Mouse (Mus musculus) midbrain, embryonic 10.5 days (tissue): ENCODE data around the gene Itgav. TPM values are rescaled to one million over a fixed set of nuclear protein-coding genes. Genes with fewer than 3 reads are reported as not detected.

Experiments
- DNase-seq: peaks from one replicate; pipeline ENCODE4 v3.0.0-alpha.2; 2017; ENCODE audit warnings: low spot score
- H3K27ac ChIP-seq: fragments of 300-500 bp; sonication (generic); replicated peaks from 2 replicates; pipeline ENCODE4 v1.5.1; 2016; ENCODE audit warnings: mild to moderate bottlenecking
- H3K27me3 ChIP-seq: fragments of 300-500 bp; sonication (generic); 2 replicates; pipeline ENCODE4 v1.6.1; 2016; ENCODE audit warnings: low read depth, mild to moderate bottlenecking; ENCODE audit not compliant: poor library complexity, severe bottlenecking
- H3K36me3 ChIP-seq: fragments of 300-500 bp; sonication (generic); 2 replicates; pipeline ENCODE4 v1.6.1; 2016; ENCODE audit warnings: mild to moderate bottlenecking, moderate library complexity
- H3K4me1 ChIP-seq: fragments of 300-500 bp; sonication (generic); 2 replicates; pipeline ENCODE4 v1.6.1; 2016
- H3K4me3 ChIP-seq: fragments of 300-500 bp; sonication (generic); 2 replicates; pipeline ENCODE4 v1.5.1; 2016; ENCODE audit warnings: mild to moderate bottlenecking, moderate library complexity
- H3K9me3 ChIP-seq: fragments of 300-500 bp; sonication (generic); replicated peaks from 2 replicates; pipeline ENCODE4 v1.6.1; 2016; ENCODE audit warnings: mild to moderate bottlenecking
- WGBS: fragments of 180-500 bp; shearing (Covaris S2); methylation state at CpG from one replicate; pipeline ENCODE4 v1.1.7; 2016; 5-methylcytosine and 5-hydroxymethylcytosine counted together
- polyA plus RNA-seq: library from polyadenylated mRNA; unstranded; fragments of >200 nt; fragmentation: Nextera tagmentation; extraction: Ambion mirVana; gene quantifications from 2 replicates; pipeline ENCODE4 v1.2.1, GENCODE M21; 2016

Gene Itgav
- polyA plus RNA-seq, 1 experiment from 2014 or later = 29.2 TPM

DNA sequence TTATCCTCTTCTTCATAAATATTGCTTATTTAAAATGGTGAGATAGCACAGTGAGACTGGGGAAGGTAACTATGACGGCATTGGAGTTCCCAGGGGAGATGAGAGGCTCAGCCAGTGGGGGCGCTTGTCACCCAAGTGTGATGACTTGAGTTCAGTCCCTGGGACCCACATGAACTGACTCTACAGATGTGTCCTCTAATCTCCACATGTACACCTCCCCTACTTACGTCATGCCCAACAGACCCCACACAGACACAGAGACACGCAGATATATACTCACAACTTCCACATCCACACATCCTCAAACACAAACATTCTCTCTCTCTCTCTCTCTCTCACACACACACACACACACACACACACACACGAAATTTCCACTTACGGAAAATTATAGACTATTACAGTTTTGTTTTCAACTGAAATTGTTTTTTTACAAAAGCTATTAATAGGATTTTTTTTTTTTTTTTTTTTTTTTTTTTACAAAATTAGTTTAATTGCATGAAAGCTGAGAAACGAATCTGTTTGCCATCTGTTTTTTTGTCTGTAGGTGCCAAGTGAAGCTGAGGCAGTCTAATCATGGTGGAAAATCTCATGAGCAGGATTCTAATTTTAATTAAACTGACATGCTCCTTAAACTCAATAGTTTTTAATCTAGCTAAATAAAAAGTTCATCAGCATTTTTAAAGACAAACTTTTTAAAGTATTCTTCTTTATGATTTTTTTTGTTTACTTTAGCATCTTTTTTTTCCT is 38.1 kb downstream of the Itgav start:
- DNase-seq = no peak
- Histone ChIP-seq H3K4me3 (no peak overlapping the region), H3K9me3 (no peaks in the 10 kb centered on the region), H3K27ac (no peak overlapping the region), H3K27me3 (no peaks in the 10 kb centered on the region), H3K4me1 (peaks cover 13% of the 10 kb centered on the region), H3K36me3 (peaks cover 18% of the 10 kb centered on the region)
- WGBS = 85% methylated on average over 7 of the region's 7 CpGs

GRCm38 (mm10) chr2:83766058-83766457 is 41.9 kb downstream of the Itgav start:
- Histone ChIP-seq H3K27me3 (no peaks in the 10 kb centered on the region), H3K9me3 (no peaks in the 10 kb centered on the region), H3K4me3 (no peak overlapping the region), H3K27ac (no peak overlapping the region), H3K4me1 (no peaks in the 10 kb centered on the region), H3K36me3 (peaks cover 25% of the 10 kb centered on the region)
- 92% methylated on average over 6 of the region's 6 CpGs for WGBS
- no peak for DNase-seq

- Histone ChIP-seq H3K36me3 (peaks cover 25% of the 10 kb centered on the region), H3K9me3 (no peaks in the 10 kb centered on the region), H3K27ac (no peak overlapping the region), H3K4me1 (no peaks in the 10 kb centered on the region), H3K27me3 (no peaks in the 10 kb centered on the region), H3K4me3 (no peak overlapping the region)
- WGBS = 70% methylated on average over 1 of the region's 1 CpGs
- DNase-seq = no peak
These were observed 42.7 kb downstream of the Itgav start for GRCm38 (mm10) chr2:83766878-83767277.

DNA sequence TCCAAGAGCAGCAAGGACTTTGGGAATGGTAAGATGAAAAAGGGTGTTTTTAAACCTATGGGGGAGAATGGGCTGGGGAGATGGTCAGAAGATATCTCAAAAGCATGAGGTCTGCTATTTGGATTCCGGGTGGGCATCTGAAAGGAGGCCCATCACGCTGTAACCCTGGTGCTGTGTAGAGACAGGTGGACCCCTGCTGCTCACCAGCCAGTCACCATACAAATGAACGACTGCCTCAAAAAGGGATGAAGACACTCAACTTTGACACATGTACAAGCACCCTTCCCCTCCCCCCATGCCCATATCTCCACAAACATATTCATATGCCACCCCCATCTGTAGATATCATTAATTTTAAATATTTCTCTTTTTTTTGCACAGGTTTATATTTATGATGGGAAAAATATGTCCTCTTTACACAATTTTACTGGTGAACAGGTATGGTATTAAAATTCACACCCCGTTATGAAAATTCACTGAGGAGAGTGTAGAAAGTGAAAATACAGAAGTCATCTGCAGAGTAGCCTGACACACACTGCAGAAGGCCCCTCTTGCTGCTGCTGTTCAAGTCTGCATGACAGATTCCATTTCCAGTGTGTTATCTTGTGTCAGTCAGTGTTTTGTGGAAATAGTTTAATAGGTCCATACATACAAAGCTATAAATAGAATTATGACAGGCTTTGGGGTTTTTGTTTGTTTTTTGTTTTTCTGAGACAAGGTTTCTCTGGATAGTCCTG is 44.3 kb downstream of the Itgav start:
- Histone ChIP-seq H3K4me3 (no peak overlapping the region), H3K27ac (no peak overlapping the region), H3K36me3 (peaks cover 36% of the 10 kb centered on the region), H3K27me3 (no peaks in the 10 kb centered on the region), H3K4me1 (no peaks in the 10 kb centered on the region), H3K9me3 (no peaks in the 10 kb centered on the region)
- 94% methylated on average over 4 of the region's 4 CpGs for whole genome bisulfite sequencing
- DNase-seq = no peak

DNA sequence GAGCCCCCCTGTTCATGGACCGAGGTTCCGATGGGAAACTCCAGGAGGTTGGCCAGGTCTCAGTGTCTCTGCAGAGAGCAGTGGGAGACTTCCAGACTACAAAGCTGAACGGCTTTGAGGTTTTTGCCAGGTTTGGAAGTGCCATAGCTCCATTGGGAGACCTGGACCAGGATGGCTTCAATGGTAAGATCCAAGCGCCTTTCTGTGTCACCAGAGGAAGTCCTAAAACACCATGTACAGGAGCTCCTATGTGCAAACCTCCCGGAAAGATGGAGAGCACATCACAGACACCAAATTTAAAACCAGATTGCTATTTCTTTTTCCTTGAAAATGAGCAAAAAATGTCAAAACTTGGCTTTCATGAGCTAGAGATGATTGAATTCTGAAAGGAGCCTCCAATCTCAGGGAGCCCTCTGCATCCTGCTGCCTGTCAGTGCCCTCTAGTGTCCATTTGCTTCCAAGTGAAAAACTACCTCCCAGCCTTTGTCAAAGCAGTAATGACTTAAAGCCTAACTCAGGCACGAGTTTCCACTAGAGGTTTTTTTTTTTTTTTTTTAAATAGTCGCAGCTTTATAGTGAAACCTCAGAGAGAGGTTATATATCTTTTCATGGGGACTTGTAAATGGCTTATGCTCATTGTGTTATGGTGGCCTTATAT is 47.1 kb downstream of the Itgav start:
- no peak overlapping the region for H3K27ac ChIP-seq
- no peaks in the 10 kb centered on the region for H3K27me3 ChIP-seq
- WGBS = 64% methylated on average over 7 of the region's 7 CpGs
- DNase-seq = no peak
- H3K9me3 ChIP-seq = no peaks in the 10 kb centered on the region
- no peak overlapping the region for H3K4me3 ChIP-seq
- H3K36me3 ChIP-seq = peaks cover 50% of the 10 kb centered on the region
- no peaks in the 10 kb centered on the region for H3K4me1 ChIP-seq

- no peaks in the 10 kb centered on the region for H3K27me3 ChIP-seq
- peaks cover 6% of the 10 kb centered on the region; the same call in 1 of the 2 replicates for H3K4me1 ChIP-seq
- 79% methylated on average over 20 of the region's 20 CpGs for whole genome bisulfite sequencing
- H3K4me3 ChIP-seq = no peak overlapping the region
- no peaks in the 10 kb centered on the region for H3K9me3 ChIP-seq
- peak overlapping the region; percentile 59 for H3K27ac ChIP-seq
- peak; percentile 20 for DNase-seq
- peaks cover 54% of the 10 kb centered on the region for H3K36me3 ChIP-seq
These were observed 67.3 kb downstream of the Itgav start for GRCm38 (mm10) chr2:83791330-83792073.

GRCm38 (mm10) chr2:83792102-83792501 is 67.9 kb downstream of the Itgav start:
- no peaks in the 10 kb centered on the region for H3K27me3 ChIP-seq
- no peak overlapping the region; the same call in 1 of the 2 replicates for H3K27ac ChIP-seq
- DNase-seq = no peak
- peaks cover 60% of the 10 kb centered on the region for H3K36me3 ChIP-seq
- H3K4me1 ChIP-seq = peaks cover 6% of the 10 kb centered on the region; the same call in 1 of the 2 replicates
- H3K4me3 ChIP-seq = no peak overlapping the region
- H3K9me3 ChIP-seq = no peaks in the 10 kb centered on the region
- WGBS = 84% methylated on average over 4 of the region's 4 CpGs

GRCm38 (mm10) chr2:83795766-83796165 is 71.6 kb downstream of the Itgav start:
- H3K36me3 ChIP-seq = peaks cover 81% of the 10 kb centered on the region
- no peaks in the 10 kb centered on the region for H3K9me3 ChIP-seq
- H3K4me3 ChIP-seq = no peak overlapping the region
- H3K27me3 ChIP-seq = no peaks in the 10 kb centered on the region
- peaks cover 6% of the 10 kb centered on the region; the same call in 1 of the 2 replicates for H3K4me1 ChIP-seq
- no peak overlapping the region for H3K27ac ChIP-seq
- 91% methylated on average over 4 of the region's 4 CpGs for WGBS
- no peak for DNase-seq

DNA sequence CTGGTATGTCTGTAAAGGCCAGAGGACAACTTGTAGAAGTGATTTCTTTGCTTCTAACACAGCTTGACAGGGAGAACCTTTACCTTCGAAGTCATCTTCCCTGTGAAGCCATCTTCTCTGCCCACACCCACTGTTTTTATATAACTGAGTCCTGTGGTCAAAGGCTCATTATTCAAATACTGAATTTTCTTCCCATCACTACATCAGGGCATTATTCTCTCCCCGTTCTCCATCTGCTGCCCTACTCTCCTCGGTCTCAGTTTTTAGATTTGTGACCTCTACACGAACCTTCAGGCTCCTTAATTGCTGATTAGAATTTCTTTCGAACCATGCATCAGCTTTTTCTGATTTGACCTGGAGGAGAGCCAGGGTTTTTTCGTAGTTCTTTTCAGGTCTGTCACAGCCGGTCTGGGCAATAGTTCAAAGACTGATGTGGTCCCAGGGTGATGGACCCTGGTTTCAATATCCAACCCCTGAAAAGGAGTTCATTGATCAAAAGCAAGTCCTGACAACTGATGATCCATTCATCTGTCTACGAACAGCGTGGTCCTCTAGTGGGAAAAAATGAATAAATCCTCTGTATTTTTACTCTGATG is 73.8 kb downstream of the Itgav start:
- peaks cover 82% of the 10 kb centered on the region for H3K36me3 ChIP-seq
- no peak overlapping the region for H3K27ac ChIP-seq
- WGBS = 89% methylated on average over 9 of the region's 9 CpGs
- no peaks in the 10 kb centered on the region for H3K9me3 ChIP-seq
- DNase-seq = no peak
- H3K4me1 ChIP-seq = no peaks in the 10 kb centered on the region
- H3K4me3 ChIP-seq = no peak overlapping the region
- no peaks in the 10 kb centered on the region for H3K27me3 ChIP-seq

GRCm38 (mm10) chr2:83812483-83813272 is 88.5 kb downstream of the Itgav start, which contains the start of gene Fam171b:
TSS of gene Fam171b (plus strand) at chr2:83812636.
- DNase-seq = peak; percentile 85
- Histone ChIP-seq H3K36me3 (no peaks in the 10 kb centered on the region), H3K4me3 (peak within 1 kb of the TSS; percentile 82), H3K9me3 (no peaks in the 10 kb centered on the region), H3K27ac (peak within 1 kb of the TSS; percentile 95), H3K4me1 (peaks cover 20% of the 10 kb centered on the region), H3K27me3 (peaks cover 10% of the 10 kb centered on the region; the same call in 1 of the 2 replicates)
- 1% methylated on average over 63 of the region's 63 CpGs for WGBS

- WGBS = 18% methylated on average over 10 of the region's 10 CpGs
- H3K27ac ChIP-seq = peak overlapping the region; percentile 95
- DNase-seq = no peak
- peaks cover 20% of the 10 kb centered on the region for H3K4me1 ChIP-seq
- H3K4me3 ChIP-seq = peak overlapping the region; percentile 82
- peaks cover 10% of the 10 kb centered on the region; the same call in 1 of the 2 replicates for H3K27me3 ChIP-seq
- no peaks in the 10 kb centered on the region for H3K36me3 ChIP-seq
- no peaks in the 10 kb centered on the region for H3K9me3 ChIP-seq
These were observed 89.2 kb downstream of the Itgav start for GRCm38 (mm10) chr2:83813273-83813892.
